Comparison of ENCODE assay signal across 28 mouse cellular contexts in genomic region chr15:99907041-99907440, GRCm38 (mm10). TPM values are rescaled to one million over a fixed set of nuclear protein-coding genes. Genes with fewer than 3 reads are reported as not detected.
DNase-seq lines count a peak whose midpoint lies in the region; ATAC-seq and TF ChIP-seq lines count a peak whose summit lies in the region.
"Had no signal": no experiment of that assay in that cellular context is flagged by ENCODE, and none has a peak within 500 bp of the region (broad histone marks: within the 10 kb centered on the region; RNA-seq: fewer than 3 reads in every experiment).

No protein-coding gene starts in this region.

- no peak overlapping the region for H3K4me2 ChIP-seq in kidney, embryonic 14.5 days (replicated peaks; ENCODE audit: low read depth, low read length)
- no peak overlapping the region for H3K4me2 ChIP-seq in liver, embryonic 16.5 days (ENCODE audit: low read depth, low read length)
- H3K4me2 ChIP-seq in liver, embryonic 12.5 days: no peak overlapping the region
- H3K4me2 ChIP-seq in stomach, postnatal 0 days (replicated peaks; ENCODE audit: low read depth): no peak overlapping the region
- H3K4me2 ChIP-seq: embryonic facial prominence, embryonic 12.5 days; embryonic facial prominence, embryonic 15.5 days; forebrain, embryonic 15.5 days; heart, embryonic 13.5 days; hindbrain, embryonic 14.5 days had no signal

- H3K9ac ChIP-seq in kidney, embryonic 14.5 days (ENCODE audit: low read depth, low read length): no peak overlapping the region
- no peak overlapping the region for H3K9ac ChIP-seq in liver, embryonic 16.5 days (ENCODE audit: low read depth, low read length)
- H3K9ac ChIP-seq in liver, embryonic 12.5 days: no peak overlapping the region
- no peak overlapping the region for H3K9ac ChIP-seq in stomach, postnatal 0 days (ENCODE audit: low read length)
- H3K9ac ChIP-seq: embryonic facial prominence, embryonic 12.5 days; embryonic facial prominence, embryonic 15.5 days; forebrain, embryonic 15.5 days; heart, embryonic 13.5 days; hindbrain, embryonic 14.5 days had no signal

- H3K36me3 ChIP-seq in kidney, embryonic 14.5 days (ENCODE audit: control insufficient read depth, insufficient read depth, low read length): no peaks in the 10 kb centered on the region
- H3K36me3 ChIP-seq in liver, embryonic 16.5 days (ENCODE audit: control insufficient read depth, insufficient read depth): no peaks in the 10 kb centered on the region
- no peaks in the 10 kb centered on the region for H3K36me3 ChIP-seq in liver, embryonic 12.5 days
- no peaks in the 10 kb centered on the region for H3K36me3 ChIP-seq in stomach, postnatal 0 days (ENCODE audit: control insufficient read depth, insufficient read depth, low read length)
- no peaks in the 10 kb centered on the region for H3K36me3 ChIP-seq in heart, embryonic 10.5 days
- H3K36me3 ChIP-seq: embryonic facial prominence, embryonic 12.5 days; embryonic facial prominence, embryonic 15.5 days; forebrain, embryonic 15.5 days; G1E; heart, embryonic 13.5 days had no signal

- H3K4me1 ChIP-seq in kidney, embryonic 14.5 days (ENCODE audit: control insufficient read depth, insufficient read depth, low read length): no peaks in the 10 kb centered on the region
- H3K4me1 ChIP-seq in liver, embryonic 16.5 days (ENCODE audit: control insufficient read depth, low read depth, low read length): no peaks in the 10 kb centered on the region; the same call in 1 of the 2 replicates
- H3K4me1 ChIP-seq in liver, embryonic 12.5 days: no peaks in the 10 kb centered on the region; the same call in 1 of the 2 replicates
- H3K4me1 ChIP-seq in stomach, postnatal 0 days (replicated peaks; ENCODE audit: control insufficient read depth, insufficient read depth): no peaks in the 10 kb centered on the region
- H3K4me1 ChIP-seq in heart, embryonic 10.5 days: no peaks in the 10 kb centered on the region
- H3K4me1 ChIP-seq: embryonic facial prominence, embryonic 12.5 days; embryonic facial prominence, embryonic 15.5 days; heart, embryonic 13.5 days had no signal

- no peaks in the 10 kb centered on the region for H3K27me3 ChIP-seq in kidney, embryonic 14.5 days (ENCODE audit: control insufficient read depth, insufficient read depth, low read length)
- no peaks in the 10 kb centered on the region for H3K27me3 ChIP-seq in liver, embryonic 16.5 days (ENCODE audit: control insufficient read depth, insufficient read depth, low read depth, low read length)
- no peaks in the 10 kb centered on the region for H3K27me3 ChIP-seq in liver, embryonic 12.5 days (replicated peaks)
- H3K27me3 ChIP-seq in stomach, postnatal 0 days (ENCODE audit: control insufficient read depth, insufficient read depth, low read length): no peaks in the 10 kb centered on the region
- H3K27me3 ChIP-seq in heart, embryonic 10.5 days (ENCODE audit: insufficient read depth, poor library complexity, severe bottlenecking): no peaks in the 10 kb centered on the region
- H3K27me3 ChIP-seq: CH12.LX; embryonic facial prominence, embryonic 12.5 days; embryonic facial prominence, embryonic 15.5 days; forebrain, embryonic 15.5 days; heart, embryonic 13.5 days; Patski had no signal

- H3K4me3 ChIP-seq in kidney, embryonic 14.5 days (ENCODE audit: low read length): no peak overlapping the region
- no peak overlapping the region for H3K4me3 ChIP-seq in liver, embryonic 16.5 days (ENCODE audit: low read depth, low read length)
- no peak overlapping the region for H3K4me3 ChIP-seq in liver, embryonic 12.5 days
- H3K4me3 ChIP-seq in stomach, postnatal 0 days (ENCODE audit: low read depth, low read length): no peak overlapping the region
- H3K4me3 ChIP-seq in heart, embryonic 10.5 days: no peak overlapping the region
- H3K4me3 ChIP-seq: embryonic facial prominence, embryonic 12.5 days; embryonic facial prominence, embryonic 15.5 days; forebrain, embryonic 15.5 days; heart, embryonic 13.5 days had no signal

- no peaks in the 10 kb centered on the region for H3K9me3 ChIP-seq in kidney, embryonic 14.5 days (ENCODE audit: control insufficient read depth, low read length)
- H3K9me3 ChIP-seq in liver, embryonic 16.5 days (replicated peaks; ENCODE audit: control insufficient read depth, low read length): no peaks in the 10 kb centered on the region
- no peaks in the 10 kb centered on the region for H3K9me3 ChIP-seq in liver, embryonic 12.5 days (replicated peaks)
- no peaks in the 10 kb centered on the region for H3K9me3 ChIP-seq in stomach, postnatal 0 days (ENCODE audit: control insufficient read depth, low read length)
- H3K9me3 ChIP-seq in heart, embryonic 10.5 days: no peaks in the 10 kb centered on the region
- H3K9me3 ChIP-seq: embryonic facial prominence, embryonic 12.5 days; embryonic facial prominence, embryonic 15.5 days; forebrain, embryonic 15.5 days; G1E; heart, embryonic 13.5 days had no signal

- WGBS in kidney, embryonic 14.5 days: 68% methylated on average over 4 of the region's 4 CpGs
- 52% methylated on average over 4 of the region's 4 CpGs for WGBS in liver, embryonic 16.5 days (ENCODE audit: insufficient replicate concordance)
- WGBS in liver, embryonic 12.5 days (ENCODE audit: insufficient replicate concordance): 66% methylated on average over 4 of the region's 4 CpGs
- 53% methylated on average over 4 of the region's 4 CpGs for WGBS in stomach, postnatal 0 days
- WGBS in heart, embryonic 10.5 days: 83% methylated on average over 4 of the region's 4 CpGs

- DNase-seq in kidney, postnatal 36 days: peak; percentile 34 to 52
- no peak for DNase-seq in stomach, postnatal 0 days (ENCODE audit: low spot score)
- no peak for DNase-seq in heart, embryonic 10.5 days (ENCODE audit: low spot score)
- DNase-seq: adrenal gland, postnatal 10 days; adrenal gland, postnatal 36 days; B cell, adult 2 months; cerebellum, adult 11 months; cerebellum, adult 2 months; cerebellum, adult 9-11 months; cerebellum, postnatal 25 days; gastrocnemius, postnatal 25 days; heart, adult 18-20 months; heart, postnatal 14 days; heart, postnatal 4 days had no signal

- TF ChIP-seq EP300 in stomach, postnatal 0 days (optimal IDR thresholded peaks at IDR 0.05): no peak

- TF ChIP-seq CTCF in stomach, postnatal 0 days (IDR thresholded peaks at IDR 0.05; ENCODE audit: low read depth): no peak

- ATAC-seq in kidney, embryonic 14.5 days (ENCODE audit: low FRiP score, low TSS enrichment): no peak
- peak; percentile 37; the same call in 1 of the 2 replicates for ATAC-seq in liver, embryonic 16.5 days (ENCODE audit: low read depth)
- ATAC-seq in liver, embryonic 12.5 days: no peak
- ATAC-seq in stomach, postnatal 0 days (ENCODE audit: low FRiP score, low TSS enrichment): peak; percentile 24; the same call in 1 of the 2 replicates
- ATAC-seq: forebrain, embryonic 15.5 days; hindbrain, postnatal 0 days; Patski had no signal

- no peak overlapping the region for H3K27ac ChIP-seq in kidney, embryonic 14.5 days (ENCODE audit: low read depth, low read length)
- peak overlapping the region; percentile 5; the same call in 1 of the 2 replicates for H3K27ac ChIP-seq in liver, embryonic 16.5 days (ENCODE audit: low read length)
- no peak overlapping the region for H3K27ac ChIP-seq in liver, embryonic 12.5 days
- 0 out of 2 replicates have a peak overlapping the region, but pooled peaks have one; percentile 13 for H3K27ac ChIP-seq in stomach, postnatal 0 days (replicated peaks)
- no peak overlapping the region for H3K27ac ChIP-seq in heart, embryonic 10.5 days
- H3K27ac ChIP-seq: embryonic facial prominence, embryonic 12.5 days; embryonic facial prominence, embryonic 15.5 days; forebrain, embryonic 15.5 days; heart, embryonic 13.5 days; hindbrain, embryonic 14.5 days; hindbrain, postnatal 0 days had no signal

RNA-seq across cellular contexts. Expression of gene Lima1, which starts 31.8 kb away (rescaled TPM):
- 23.4 and 43.5 TPM in 2 replicates for polyA plus RNA-seq in kidney, embryonic 14.5 days (2014; fragmentation: Nextera tagmentation; extraction: Ambion mirVana)
- 12.2 and 14.2 TPM in 2 replicates for polyA plus RNA-seq in liver, embryonic 16.5 days (2015; fragmentation: Nextera tagmentation; extraction: Ambion mirVana)
- 10.6 and 11.0 TPM in 2 replicates for polyA plus RNA-seq in liver, embryonic 12.5 days (2016; fragmentation: Nextera tagmentation; extraction: Ambion mirVana)
- 70.1 and 77.1 TPM in 2 replicates for polyA plus RNA-seq in stomach, postnatal 0 days (2015; fragmentation: Nextera tagmentation; extraction: Ambion mirVana)
- polyA plus RNA-seq in heart, embryonic 10.5 days (2016; fragmentation: Nextera tagmentation; extraction: Ambion mirVana): 25.9 and 29.4 TPM in 2 replicates

RNA-seq across cellular contexts. Expression of gene Fam186a, which starts 59.8 kb away (rescaled TPM):
- polyA plus RNA-seq in kidney, embryonic 14.5 days (2014; fragmentation: Nextera tagmentation; extraction: Ambion mirVana): not detected in 2 replicates
- polyA plus RNA-seq in liver, embryonic 16.5 days (2015; fragmentation: Nextera tagmentation; extraction: Ambion mirVana): not detected in 2 replicates
- not detected in 2 replicates for polyA plus RNA-seq in liver, embryonic 12.5 days (2016; fragmentation: Nextera tagmentation; extraction: Ambion mirVana)
- 0.06 TPM in 1 of 2 replicates, not detected in the other for polyA plus RNA-seq in stomach, postnatal 0 days (2015; fragmentation: Nextera tagmentation; extraction: Ambion mirVana)
- 0.05 TPM in 1 of 2 replicates, not detected in the other for polyA plus RNA-seq in heart, embryonic 10.5 days (2016; fragmentation: Nextera tagmentation; extraction: Ambion mirVana)
- polyA plus RNA-seq: embryonic facial prominence, embryonic 12.5 days; forebrain, embryonic 11.5 days; forebrain, embryonic 15.5 days; G1E; heart, embryonic 13.5 days; heart, embryonic 16.5 days; hindbrain, postnatal 0 days; Patski had no signal

Comparison
In these comparisons a context has a peak if more than half of its experiments do, and no peak if none do; other contexts are left out.
1. ATAC-seq: peak in liver, embryonic 16.5 days (single experiment) and stomach, postnatal 0 days (single experiment); none in kidney, embryonic 14.5 days (single experiment) and liver, embryonic 12.5 days (single experiment).
2. H3K27ac ChIP-seq: peak in liver, embryonic 16.5 days (single experiment) and stomach, postnatal 0 days (single experiment); none in kidney, embryonic 14.5 days (single experiment), liver, embryonic 12.5 days (single experiment) and heart, embryonic 10.5 days (single experiment).
3. DNase-seq: peak in kidney, postnatal 36 days (2 of 2); none in stomach, postnatal 0 days (single experiment) and heart, embryonic 10.5 days (single experiment).